In the genomic region with DNA sequence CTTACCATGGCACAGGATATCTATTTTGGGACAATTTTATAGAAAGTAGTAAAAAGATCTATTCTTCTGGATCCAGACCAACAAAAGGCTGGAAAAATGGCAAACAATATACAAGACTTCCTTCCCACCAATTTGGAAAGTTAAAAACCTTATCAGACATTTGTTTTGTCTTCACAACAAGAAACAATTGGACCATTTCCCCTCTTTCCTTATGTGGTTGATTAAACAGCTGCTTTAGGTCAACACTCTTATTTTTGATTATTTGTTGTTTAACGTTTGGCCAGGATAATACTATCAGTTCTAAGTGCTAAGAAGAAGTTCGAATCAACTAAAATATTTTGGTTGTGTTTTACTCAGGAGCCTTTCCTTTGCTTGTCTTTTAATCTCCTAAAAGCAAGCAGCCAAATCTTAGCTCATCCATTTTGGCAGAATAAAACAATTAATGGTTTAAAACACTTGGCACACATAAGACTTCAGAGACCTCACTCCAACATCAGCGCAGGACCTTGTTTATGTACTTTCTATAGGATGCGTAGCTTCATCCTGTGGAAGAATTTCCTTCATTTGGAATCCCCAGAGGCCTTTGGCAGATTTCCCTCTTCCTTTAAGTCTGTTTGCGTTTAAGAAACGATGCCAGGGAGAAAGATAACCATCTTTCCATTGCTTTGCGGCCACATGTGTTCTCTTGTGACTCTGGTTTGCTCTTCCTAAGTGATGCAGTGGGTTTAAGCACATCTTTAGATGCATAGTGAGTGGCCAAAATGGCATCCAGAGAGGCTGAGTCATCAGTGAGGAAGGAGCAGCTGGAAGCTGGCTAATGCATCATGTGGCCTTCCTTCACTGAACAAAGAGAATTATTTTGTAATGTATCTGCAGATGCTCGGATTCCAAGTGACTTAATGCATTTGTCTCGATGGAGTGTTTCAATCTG, we compare ENCODE assay signal across 9 mouse cellular contexts.
A peak's percentile ranks its signal among the peaks of the same experiment; 100 is the strongest.
DNase-seq lines count a peak whose midpoint lies in the region; ATAC-seq and TF ChIP-seq lines count a peak whose summit lies in the region.
"Had no signal": no experiment of that assay in that cellular context is flagged by ENCODE, and none has a peak within 500 bp of the region (broad histone marks: within the 10 kb centered on the region; RNA-seq: fewer than 3 reads in every experiment).

No protein-coding gene starts in this region.

- no peaks in the 10 kb centered on the region for H3K27me3 ChIP-seq in kidney, embryonic 16.5 days (ENCODE audit: insufficient read depth, low read length)
- H3K27me3 ChIP-seq in lung, postnatal 0 days (replicated peaks; ENCODE audit: insufficient read depth, low read length): no peaks in the 10 kb centered on the region
- H3K27me3 ChIP-seq in cerebellum, adult 2 months (ENCODE audit: control insufficient read depth, insufficient read depth, low read length): no peaks in the 10 kb centered on the region

- 53% methylated on average over 9 of the region's 9 CpGs for WGBS in kidney, embryonic 16.5 days
- WGBS in lung, postnatal 0 days: 27% methylated on average over 9 of the region's 9 CpGs
- WGBS in cerebellum, adult 2 months: 61% methylated on average over 9 of the region's 9 CpGs

- H3K27ac ChIP-seq in kidney, embryonic 16.5 days (ENCODE audit: low read length): peak overlapping the region; percentile 84
- peak overlapping the region; percentile 55 for H3K27ac ChIP-seq in embryonic fibroblast, embryonic 13.5 days (ENCODE audit: insufficient read depth, low read length)
- peak overlapping the region; percentile 79 for H3K27ac ChIP-seq in lung, postnatal 0 days (ENCODE audit: low read length)
- no peak overlapping the region for H3K27ac ChIP-seq in cerebellum, adult 2 months (ENCODE audit: insufficient read depth, low read length)

- ATAC-seq in kidney, embryonic 16.5 days (ENCODE audit: low FRiP score, low TSS enrichment): 0 out of 2 replicates have a peak, but pooled peaks have one; percentile 61
- peak; percentile 59 for ATAC-seq in lung, postnatal 0 days

- TF ChIP-seq EP300 in lung, postnatal 0 days (IDR thresholded peaks at IDR 0.05): peak; percentile 15; the same call in 1 of the 2 replicates

- H3K4me1 ChIP-seq in kidney, embryonic 16.5 days (ENCODE audit: insufficient read depth, low read length): peaks cover 15% of the 10 kb centered on the region
- peaks cover 14% of the 10 kb centered on the region for H3K4me1 ChIP-seq in embryonic fibroblast, embryonic 13.5 days (ENCODE audit: control insufficient read depth, insufficient read depth, low read length)
- H3K4me1 ChIP-seq in lung, postnatal 0 days (ENCODE audit: insufficient read depth, low read depth, low read length): peaks cover 17% of the 10 kb centered on the region; the same call in 1 of the 2 replicates
- no peaks in the 10 kb centered on the region for H3K4me1 ChIP-seq in cerebellum, adult 2 months (ENCODE audit: control insufficient read depth, insufficient read depth, low read length)

- no peaks in the 10 kb centered on the region for H3K36me3 ChIP-seq in kidney, embryonic 16.5 days (ENCODE audit: insufficient read depth, low read length)
- no peaks in the 10 kb centered on the region for H3K36me3 ChIP-seq in lung, postnatal 0 days (ENCODE audit: insufficient read depth, low read length)

- DNase-seq in kidney, postnatal 25 days: no peak
- DNase-seq in NIH3T3 (ENCODE audit: low read depth): peak; percentile 91
- DNase-seq in lung, postnatal 0 days (ENCODE audit: low spot score): peak; percentile 76
- no peak for DNase-seq in cerebellum, adult 11-12 months
- no peak for DNase-seq in c-Kit-positive CD71-positive TER-119-positive erythroid progenitor cells, embryonic 14.5 days (ENCODE audit: low spot score)
- no peak for DNase-seq in cerebellum, adult 2 months
- DNase-seq: right cerebral cortex, postnatal 25 days had no signal

- H3K9me3 ChIP-seq in kidney, embryonic 16.5 days (ENCODE audit: low read length): no peaks in the 10 kb centered on the region
- no peaks in the 10 kb centered on the region for H3K9me3 ChIP-seq in lung, postnatal 0 days (ENCODE audit: low read length)

- no peak overlapping the region for H3K4me3 ChIP-seq in kidney, embryonic 16.5 days (ENCODE audit: low read length)
- no peak overlapping the region for H3K4me3 ChIP-seq in embryonic fibroblast, embryonic 13.5 days (ENCODE audit: insufficient read depth, low read length)
- no peak overlapping the region for H3K4me3 ChIP-seq in lung, postnatal 0 days (ENCODE audit: low read depth, low read length)
- no peak overlapping the region for H3K4me3 ChIP-seq in cerebellum, adult 2 months (replicated peaks; ENCODE audit: insufficient read depth, low read depth, low read length)

- H3K9ac ChIP-seq in kidney, embryonic 16.5 days (replicated peaks; ENCODE audit: low read length): no peak overlapping the region
- H3K9ac ChIP-seq in lung, postnatal 0 days (replicated peaks; ENCODE audit: low read depth): no peak overlapping the region

- H3K4me2 ChIP-seq in kidney, embryonic 16.5 days (replicated peaks; ENCODE audit: low read depth, low read length): no peak overlapping the region
- no peak overlapping the region; the same call in 1 of the 2 replicates for H3K4me2 ChIP-seq in lung, postnatal 0 days (replicated peaks; ENCODE audit: low read depth, low read length)

- no peak for TF ChIP-seq POLR2A in embryonic fibroblast, embryonic 13.5 days (IDR thresholded peaks at IDR 0.05; ENCODE audit: low read depth, low read length)
- TF ChIP-seq POLR2A in cerebellum, adult 2 months (IDR thresholded peaks at IDR 0.05; ENCODE audit: borderline replicate concordance, insufficient read depth, low read length): no peak

- TF ChIP-seq CTCF in embryonic fibroblast, embryonic 13.5 days (IDR thresholded peaks at IDR 0.05; ENCODE audit: borderline replicate concordance, insufficient read depth, low read length): no peak
- TF ChIP-seq CTCF in lung, postnatal 0 days (IDR thresholded peaks at IDR 0.05): no peak
- TF ChIP-seq CTCF in cerebellum, adult 2 months (IDR thresholded peaks at IDR 0.05; ENCODE audit: borderline replicate concordance, insufficient read depth, low read depth, low read length): no peak

Comparison
In these comparisons a context has a peak if more than half of its experiments do, and no peak if none do; other contexts are left out.
1. DNase-seq: peak in NIH3T3 (single experiment) and lung, postnatal 0 days (single experiment); none in kidney, postnatal 25 days (0 of 2), cerebellum, adult 11-12 months (single experiment), c-Kit-positive CD71-positive TER-119-positive erythroid progenitor cells, embryonic 14.5 days (single experiment) and cerebellum, adult 2 months (0 of 2).